Mouse (Mus musculus) megakaryocyte, embryonic 14.5 days (primary cell): ENCODE results near the gene Ino80e. TPM values are rescaled to one million over a fixed set of nuclear protein-coding genes. Genes with fewer than 3 reads are reported as not detected.
"Not testable (repeated sequence)": the region's sequence is repeated elsewhere in the genome, so short reads cannot be mapped to it uniquely, and the experiment has no call there.

Experiments used
- H3K27me3 ChIP-seq: replicated peaks from 2 replicates; pipeline ENCODE3; 2012; ENCODE audit warnings: inconsistent platforms
- H3K36me3 ChIP-seq: replicated peaks from 2 replicates; pipeline ENCODE3; 2012; ENCODE audit warnings: low read length, inconsistent platforms, mixed read lengths
- H3K4me1 ChIP-seq: 2 replicates; pipeline ENCODE4 v1.6.1; 2012; ENCODE audit warnings: inconsistent platforms
- H3K4me3 ChIP-seq: replicated peaks from 2 replicates; pipeline ENCODE3; 2012; ENCODE audit warnings: moderate library complexity, mild to moderate bottlenecking, inconsistent platforms
- H3K9me3 ChIP-seq: 2 replicates; pipeline ENCODE4 v1.6.1; 2012; ENCODE audit warnings: inconsistent platforms
- FLI1 ChIP-seq: IDR thresholded peaks from 2 replicates; pipeline ENCODE4 v1.6.1; 2012; ENCODE audit warnings: low read length, inconsistent platforms, mixed read lengths
- GATA1 ChIP-seq: IDR thresholded peaks from 3 replicates; pipeline ENCODE4 v1.6.1; 2012; ENCODE audit warnings: mixed read lengths, low read length, inconsistent platforms, borderline replicate concordance
- polyA plus RNA-seq: library from polyadenylated mRNA; stranded (reverse); fragments of >175 nt; gene quantifications from 2 replicates; pipeline ENCODE4 v1.2.3, GENCODE M21; 2012; ENCODE audit warnings: low replicate concordance; ENCODE audit not compliant: insufficient read depth

Gene Ino80e
- polyA plus RNA-seq = 823 and 1,411 TPM in 2 replicates

DNA sequence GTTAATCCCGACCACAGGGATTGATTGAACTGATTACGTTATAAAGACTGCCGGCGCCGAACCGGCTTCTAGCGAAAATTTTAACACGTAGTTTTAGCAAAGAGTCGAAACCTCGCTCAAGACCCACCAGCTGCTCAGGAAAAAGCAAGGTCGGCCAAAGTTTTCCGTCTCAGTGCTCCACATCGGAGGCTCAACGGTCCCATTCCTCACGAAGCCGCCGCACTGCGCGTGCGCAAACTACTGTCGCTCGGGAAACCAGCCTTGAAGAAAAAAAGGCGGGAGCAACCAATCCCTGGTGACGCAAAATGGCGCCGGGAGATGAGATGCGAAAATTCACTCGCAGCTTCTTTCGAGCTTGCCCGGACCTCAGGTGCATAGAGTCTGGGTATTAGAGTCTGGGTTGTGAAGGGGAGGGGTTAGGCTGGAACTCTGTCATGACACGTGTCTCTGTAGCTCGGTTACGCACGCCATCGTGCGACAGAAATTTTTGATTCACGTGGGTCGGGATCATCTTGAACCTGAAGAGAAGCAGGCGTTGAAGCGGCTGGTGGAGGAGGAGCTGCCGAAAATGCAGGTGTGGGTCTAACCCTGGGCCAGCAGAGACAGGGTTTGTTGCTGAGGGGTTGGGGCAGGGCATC is at the start of gene Ino80e:
Ino80e (minus strand) TSS at position 231 of the 638 bp plus-strand sequence.
- no peaks in the 10 kb centered on the region for H3K27me3 ChIP-seq
- H3K4me1 ChIP-seq = peaks cover 51% of the 10 kb centered on the region
- peaks cover 3% of the 10 kb centered on the region; the same call in 1 of the 2 replicates for H3K9me3 ChIP-seq
- peaks cover 78% of the 10 kb centered on the region for H3K36me3 ChIP-seq
- peak within 1 kb of the TSS; percentile 95 for H3K4me3 ChIP-seq
- TF ChIP-seq GATA1 (no peak), FLI1 (no peak; the same call in 1 of the 2 replicates)

DNA sequence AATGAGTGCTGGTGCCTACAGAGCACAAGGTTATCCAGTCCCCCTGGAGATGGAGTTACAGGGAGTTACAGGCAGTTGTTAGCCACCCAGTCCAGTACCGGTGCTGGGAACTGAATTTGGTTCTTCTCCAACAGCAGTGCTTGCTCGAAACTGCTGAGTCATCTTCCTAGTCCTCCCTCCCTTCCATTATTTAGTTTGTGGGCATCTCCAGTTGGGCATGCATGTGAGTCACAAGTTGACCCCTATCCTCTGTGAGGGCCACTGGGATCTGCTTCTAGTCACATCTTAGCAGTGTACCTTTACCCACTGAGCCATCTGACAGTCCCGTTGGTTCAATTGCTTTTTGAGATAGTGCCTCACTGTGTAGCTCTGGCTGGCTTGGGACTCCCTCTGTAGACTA is 43.4 kb upstream of the Ino80e start:
- H3K4me1 ChIP-seq = peaks cover 20% of the 10 kb centered on the region
- peaks cover 6% of the 10 kb centered on the region for H3K27me3 ChIP-seq
- peaks cover 4% of the 10 kb centered on the region; the same call in 1 of the 2 replicates for H3K9me3 ChIP-seq
- no peaks in the 10 kb centered on the region for H3K36me3 ChIP-seq
- H3K4me3 ChIP-seq = no peak overlapping the region
- no peak for TF ChIP-seq GATA1
- TF ChIP-seq FLI1 = no peak

DNA sequence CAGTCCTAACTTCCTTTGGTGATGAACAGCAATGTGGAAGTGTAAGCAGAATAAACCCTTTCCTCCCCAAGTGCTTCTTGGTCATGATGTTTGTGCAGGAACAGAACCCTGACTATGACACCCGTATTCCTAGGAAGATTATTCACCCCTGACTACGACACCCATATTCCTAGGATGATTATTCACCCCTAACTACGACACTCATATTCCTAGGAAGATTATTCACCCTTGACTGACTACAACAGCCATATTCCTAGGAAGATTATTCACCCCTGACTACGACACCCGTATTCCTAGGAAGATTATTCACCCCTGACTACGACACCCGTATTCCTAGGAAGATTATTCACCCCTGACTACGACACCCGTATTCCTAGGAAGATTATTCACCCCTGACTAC is 37.6 kb upstream of the Ino80e start:
- not testable (repeated sequence) for H3K27me3 ChIP-seq, H3K4me3 ChIP-seq, H3K9me3 ChIP-seq
- H3K36me3 ChIP-seq = peaks cover 16% of the 10 kb centered on the region
- peaks cover 33% of the 10 kb centered on the region for H3K4me1 ChIP-seq

DNA sequence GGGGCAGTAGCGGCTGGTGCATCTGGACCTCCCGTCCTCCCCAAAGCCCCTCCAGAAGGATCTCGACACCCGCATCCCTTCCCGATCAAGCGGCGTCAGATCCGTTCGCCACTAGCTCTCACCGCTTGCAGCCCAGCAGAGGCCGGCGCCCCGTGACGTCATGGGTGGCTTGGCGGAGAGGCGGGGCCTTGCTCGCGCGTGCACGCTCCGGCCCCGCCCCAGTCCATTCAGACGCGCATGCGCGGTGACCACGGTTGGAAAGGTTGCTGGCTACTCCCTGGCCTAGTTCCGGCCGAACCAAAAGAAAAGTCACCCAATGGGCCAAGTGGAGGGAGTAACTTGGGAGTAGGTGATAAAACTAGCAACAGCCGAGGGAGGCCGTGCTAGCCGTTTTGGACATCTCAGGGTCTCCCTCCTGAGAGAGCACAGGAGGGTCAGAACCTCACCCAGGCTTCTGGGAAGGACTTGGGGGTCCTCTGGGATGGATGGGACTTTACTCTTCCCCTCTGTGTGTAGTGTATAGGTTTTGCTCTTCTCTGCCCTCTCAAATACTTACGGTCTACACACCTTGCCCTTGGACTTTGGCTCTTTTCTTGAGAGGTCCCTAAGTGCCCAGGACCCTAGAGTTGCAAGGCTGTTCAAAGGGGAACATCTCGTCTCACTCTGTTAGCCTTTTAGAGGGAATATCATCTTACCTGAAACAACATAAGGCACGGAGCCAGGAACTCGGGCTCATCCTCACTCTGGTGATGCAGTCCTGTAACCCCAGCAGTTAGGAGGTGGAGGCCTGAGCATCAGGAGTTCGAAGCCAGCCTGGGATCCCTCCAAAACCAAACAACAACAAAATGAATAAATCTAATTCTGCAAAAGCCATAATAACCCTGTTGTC is 36.2 kb upstream of the Ino80e start:
- Histone ChIP-seq H3K36me3 (peaks cover 30% of the 10 kb centered on the region), H3K4me1 (peaks cover 38% of the 10 kb centered on the region), H3K4me3 (peak overlapping the region; percentile 99), H3K9me3 (no peaks in the 10 kb centered on the region), H3K27me3 (peaks cover 5% of the 10 kb centered on the region)
- TF ChIP-seq GATA1 = no peak
- TF ChIP-seq FLI1 = no peak

DNA sequence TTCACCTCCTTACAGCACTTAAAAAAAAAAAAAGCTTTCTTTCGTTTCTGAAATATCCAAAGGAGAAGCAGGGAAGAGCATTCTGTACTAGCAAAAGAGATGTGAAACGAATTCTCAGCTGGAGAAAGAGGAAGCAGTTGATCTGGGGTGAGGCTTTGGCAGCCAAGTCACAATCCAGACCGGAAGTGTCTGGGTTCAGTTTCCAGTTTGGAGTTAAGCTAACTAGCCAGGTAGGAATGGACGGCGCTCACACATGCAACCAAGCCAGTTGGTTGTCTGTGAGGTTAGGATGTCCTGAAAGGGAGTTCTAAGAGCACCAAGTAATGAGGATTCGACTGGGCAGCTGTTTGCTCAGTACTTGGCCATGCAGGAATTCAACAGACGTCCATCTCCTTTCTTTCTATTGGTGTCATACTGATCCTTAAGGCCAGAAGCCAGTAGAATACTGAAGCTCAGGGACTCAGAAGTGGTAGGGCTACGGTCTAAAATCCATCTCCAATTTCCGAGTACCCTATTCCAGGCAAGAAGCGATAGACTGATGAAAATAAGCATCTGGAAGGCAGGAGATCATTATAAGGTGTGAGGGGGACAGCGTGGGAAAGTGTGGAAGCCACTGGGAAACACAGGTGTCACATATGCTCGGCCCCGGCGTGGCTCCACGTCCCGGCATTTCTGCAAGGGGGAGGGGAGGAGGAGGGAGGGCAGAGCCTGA is 35.4 kb upstream of the Ino80e start:
- H3K27me3 ChIP-seq = peaks cover 2% of the 10 kb centered on the region
- H3K9me3 ChIP-seq = no peaks in the 10 kb centered on the region
- peaks cover 38% of the 10 kb centered on the region for H3K36me3 ChIP-seq
- peaks cover 38% of the 10 kb centered on the region for H3K4me1 ChIP-seq
- peak overlapping the region; percentile 99 for H3K4me3 ChIP-seq
- no peak for TF ChIP-seq FLI1
- TF ChIP-seq GATA1 = no peak

DNA sequence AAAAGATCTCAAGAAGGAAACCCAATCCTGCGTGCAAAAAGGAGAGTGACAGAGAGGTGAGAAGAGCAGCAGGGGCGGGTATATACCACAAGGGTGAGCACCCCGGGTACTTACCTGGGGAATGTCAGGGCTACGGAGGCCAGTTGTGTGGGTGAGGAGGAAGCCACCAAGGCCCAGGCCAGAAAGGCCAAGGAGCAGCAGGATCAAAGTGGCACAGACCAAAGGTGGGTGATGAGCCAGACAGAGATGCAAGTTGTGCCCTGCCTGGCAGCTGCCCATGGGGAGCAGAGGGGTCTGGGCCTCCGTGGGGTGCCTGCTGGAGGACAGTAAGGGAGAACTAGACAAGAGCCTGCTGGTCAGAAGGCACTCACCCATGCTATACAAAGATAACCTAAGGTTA is 34.7 kb upstream of the Ino80e start:
- Histone ChIP-seq H3K9me3 (no peaks in the 10 kb centered on the region), H3K27me3 (peaks cover 2% of the 10 kb centered on the region), H3K36me3 (peaks cover 43% of the 10 kb centered on the region), H3K4me1 (peaks cover 38% of the 10 kb centered on the region), H3K4me3 (peak overlapping the region; percentile 99)
- TF ChIP-seq GATA1 (no peak), FLI1 (no peak)

DNA sequence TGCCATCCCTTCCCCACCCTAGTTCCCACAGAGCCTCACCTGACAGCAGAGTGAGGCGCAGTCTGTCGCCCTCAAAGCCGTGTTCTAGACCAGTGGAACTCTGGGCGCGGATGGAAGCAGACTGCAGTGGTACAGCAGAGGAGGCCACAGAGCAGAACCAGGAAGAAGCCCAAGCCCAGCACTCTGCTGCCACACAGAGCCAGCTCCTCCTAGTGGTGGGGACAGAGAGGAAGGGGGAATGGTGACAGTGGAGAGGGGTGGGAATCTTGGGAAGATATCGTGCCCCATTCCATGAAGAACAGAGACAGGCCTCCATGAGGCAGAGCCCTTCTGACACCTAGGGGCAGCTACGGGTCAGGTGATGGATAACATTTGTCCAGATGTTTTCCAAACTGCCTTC is 26.7 kb upstream of the Ino80e start:
- H3K36me3 ChIP-seq = peaks cover 80% of the 10 kb centered on the region

DNA sequence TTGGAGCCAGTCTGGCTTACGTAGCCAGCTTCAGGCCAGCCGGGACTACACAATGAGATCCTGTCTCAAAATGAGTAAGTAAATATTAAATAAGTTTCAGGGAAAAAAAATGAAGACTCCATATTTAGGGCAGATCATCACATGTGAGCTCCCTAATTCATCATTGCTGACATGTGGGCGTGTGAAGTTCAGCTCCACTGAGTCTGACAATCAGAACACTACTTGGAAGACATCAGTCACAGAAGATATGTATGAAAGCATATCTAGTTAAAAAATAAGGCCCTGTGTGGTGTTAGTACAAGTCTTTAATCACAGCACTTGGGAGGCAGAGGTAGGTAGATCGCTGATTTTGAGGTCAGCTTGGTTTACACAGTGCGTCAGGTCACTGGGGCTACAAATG is 25.1 kb upstream of the Ino80e start:
- peaks cover 70% of the 10 kb centered on the region for H3K36me3 ChIP-seq
- peaks cover 34% of the 10 kb centered on the region for H3K4me1 ChIP-seq
- TF ChIP-seq GATA1 = no peak
- no peak for TF ChIP-seq FLI1

More for the DNA sequence above, 26.7 kb upstream of the Ino80e start:
- Histone ChIP-seq H3K9me3 (no peaks in the 10 kb centered on the region), H3K27me3 (no peaks in the 10 kb centered on the region), H3K4me3 (peak overlapping the region; percentile 1), H3K4me1 (peaks cover 19% of the 10 kb centered on the region)
- TF ChIP-seq FLI1 (no peak), GATA1 (no peak)

DNA sequence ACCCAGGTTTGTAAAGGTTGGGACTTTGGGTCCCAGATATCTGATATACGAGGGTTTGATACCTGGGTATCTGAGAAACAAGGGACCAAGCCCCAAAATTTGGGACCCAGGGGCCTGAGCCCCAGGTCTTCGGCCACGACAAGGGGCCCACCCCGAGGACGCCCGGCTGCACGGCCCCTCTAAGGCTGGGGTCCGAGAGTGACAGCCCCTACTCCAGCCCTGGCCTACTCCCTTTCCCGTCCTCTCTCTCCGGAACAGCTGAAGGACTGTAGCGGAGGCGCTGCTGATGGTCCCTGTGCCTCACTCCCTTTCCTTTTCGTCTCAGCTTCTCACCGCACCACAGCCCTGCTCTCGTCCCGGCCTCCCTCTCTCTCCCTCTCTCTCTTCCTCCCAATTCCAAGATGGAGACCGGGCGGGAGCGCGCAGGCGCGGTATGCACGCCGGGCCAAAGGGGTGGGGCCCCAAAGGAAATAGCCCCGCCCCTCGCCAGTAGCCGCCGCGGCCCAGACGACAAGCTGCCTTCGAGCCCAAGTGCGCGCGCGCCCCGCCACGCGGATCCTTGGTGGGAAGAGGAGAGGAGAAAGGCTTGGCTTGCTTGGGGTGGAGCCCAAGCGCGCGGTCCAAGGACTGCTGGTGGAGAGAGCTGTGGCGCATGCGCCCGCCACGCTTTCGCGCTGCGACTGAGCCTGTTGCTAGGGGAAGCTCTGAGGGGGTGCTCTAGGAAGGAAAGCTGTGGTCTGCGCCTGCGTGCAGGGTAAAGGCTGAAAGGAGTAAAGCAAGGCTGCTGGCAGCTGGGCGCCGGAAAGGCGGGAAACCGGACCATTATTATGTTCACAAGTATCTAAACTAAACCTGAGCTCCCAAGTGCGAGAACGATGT is 22.3 kb upstream of the Ino80e start, which contains the start of gene Taok2:
Taok2 (minus strand) TSS at position 418 of the 879 bp plus-strand sequence.
- TF ChIP-seq GATA1 = no peak
- TF ChIP-seq FLI1 = no peak; the same call in 1 of the 2 replicates
- H3K4me1 ChIP-seq = peaks cover 61% of the 10 kb centered on the region

More for the DNA sequence above, 25.1 kb upstream of the Ino80e start:
- Histone ChIP-seq H3K9me3 (no peaks in the 10 kb centered on the region), H3K27me3 (no peaks in the 10 kb centered on the region), H3K4me3 (no peak overlapping the region)

More for the DNA sequence above, 22.3 kb upstream of the Ino80e start, which contains the start of gene Taok2:
- Histone ChIP-seq H3K4me3 (peak within 1 kb of the TSS; percentile 100), H3K27me3 (no peaks in the 10 kb centered on the region), H3K9me3 (no peaks in the 10 kb centered on the region), H3K36me3 (peaks cover 68% of the 10 kb centered on the region)
